Mouse (Mus musculus) bone marrow macrophage, adult 2 months (primary cell): Measurements from ENCODE around the gene Prr18. TPM values are rescaled to one million over a fixed set of nuclear protein-coding genes. Genes with fewer than 3 reads are reported as not detected.
"Not testable (repeated sequence)": the region's sequence is repeated elsewhere in the genome, so short reads cannot be mapped to it uniquely, and the experiment has no call there.

Experiments
- H3K27ac ChIP-seq: 2 replicates; pipeline ENCODE4 v1.5.1; 2012; ENCODE audit warnings: low read depth, low read length; ENCODE audit not compliant: insufficient read depth
- H3K4me1 ChIP-seq: 2 replicates; pipeline ENCODE4 v1.6.1; 2012; ENCODE audit warnings: low read length; ENCODE audit not compliant: control insufficient read depth, insufficient read depth
- H3K4me3 ChIP-seq: 2 replicates; pipeline ENCODE4 v1.5.1; 2012; ENCODE audit warnings: mild to moderate bottlenecking, low read length, moderate library complexity; ENCODE audit not compliant: insufficient read depth
- CTCF ChIP-seq: IDR thresholded peaks from 2 replicates; pipeline ENCODE4 v1.5.1; 2012; ENCODE audit warnings: low read depth, mild to moderate bottlenecking, low read length, moderate library complexity
- POLR2A ChIP-seq: IDR thresholded peaks from 2 replicates; pipeline ENCODE4 v1.6.1; 2012; ENCODE audit warnings: mild to moderate bottlenecking, low read depth, low read length, borderline replicate concordance
- polyA plus RNA-seq: library from polyadenylated mRNA; stranded (reverse); fragments of >200 nt; gene quantifications from 2 replicates; pipeline ENCODE4 v1.2.4, GENCODE M21; 2012; ENCODE audit not compliant: missing spikeins, insufficient read depth, insufficient read length

The Prr18 gene
- polyA plus RNA-seq, 1 experiment: 0.67 TPM

DNA sequence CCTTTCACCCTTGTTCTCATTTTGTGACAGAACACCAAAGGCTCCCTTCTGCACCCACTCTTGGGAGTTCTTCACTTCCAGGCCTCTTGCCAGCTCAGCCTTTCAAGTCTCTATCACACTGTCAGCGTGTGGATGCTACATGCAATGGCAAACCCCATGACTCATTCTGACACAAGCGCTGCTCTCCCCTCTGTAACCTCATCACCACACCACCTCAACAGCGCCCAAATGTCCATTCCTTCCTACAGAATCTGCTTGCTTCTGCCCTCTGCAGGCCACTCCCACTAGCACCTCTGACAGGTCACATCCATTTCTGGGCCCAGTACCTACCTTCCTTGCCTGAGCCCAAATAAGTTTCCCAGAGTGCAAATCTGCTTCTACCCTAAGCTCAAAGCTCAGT lies 31.5 kb upstream of the Prr18 start:
- H3K4me1 ChIP-seq: peaks cover 53% of the 10 kb centered on the region
- TF ChIP-seq CTCF (no peak), POLR2A (no peak)
- no peak overlapping the region for H3K4me3 ChIP-seq
- H3K27ac ChIP-seq: peak overlapping the region; percentile 86

DNA sequence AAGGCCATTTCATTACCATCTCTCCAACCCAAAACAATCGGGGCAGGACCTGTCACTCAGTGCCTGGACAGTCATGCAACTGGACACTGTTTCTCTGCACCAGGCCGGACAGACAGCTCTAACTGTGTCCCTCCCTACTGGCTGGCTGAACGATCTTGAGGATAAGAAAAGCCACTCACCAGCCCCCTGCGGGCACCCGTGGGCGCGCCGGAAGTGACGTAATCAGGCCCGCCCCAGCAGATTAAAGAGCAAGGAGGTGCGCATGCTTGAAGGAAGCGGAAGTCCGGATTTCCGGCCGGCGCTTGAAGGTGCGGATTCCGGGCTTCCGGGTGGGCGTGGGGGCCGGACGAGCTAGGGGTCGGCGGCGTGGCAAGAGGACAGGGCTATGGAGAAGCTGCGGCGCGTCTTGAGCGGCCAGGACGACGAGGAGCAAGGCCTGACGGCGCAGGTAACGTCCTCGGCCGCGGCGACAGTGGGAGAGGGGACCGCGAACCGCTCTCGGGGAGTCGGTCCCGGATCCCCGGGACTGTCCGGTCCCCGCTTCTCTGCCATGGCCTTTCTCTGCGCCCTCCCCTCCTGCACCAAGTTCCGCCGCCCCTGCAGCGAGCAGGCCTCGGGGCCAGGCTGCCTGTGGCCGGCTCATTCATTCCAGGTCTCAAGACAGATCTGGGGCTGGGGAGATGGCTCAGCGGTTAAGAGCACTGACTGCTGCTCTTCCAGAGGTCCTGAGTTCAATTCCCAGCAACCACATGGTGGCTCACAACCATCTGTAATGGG lies 26.2 kb upstream of the Prr18 start, which contains the start of gene Sft2d1:
Sft2d1 (plus strand) TSS at position 265 of the 777 bp plus-strand sequence.
- peak within 1 kb of the TSS; percentile 95 for H3K27ac ChIP-seq
- peak within 1 kb of the TSS; percentile 91 for H3K4me3 ChIP-seq
- TF ChIP-seq CTCF: no peak
- TF ChIP-seq POLR2A: 0 out of 2 replicates have a peak, but pooled peaks have one; percentile 50
- H3K4me1 ChIP-seq: peaks cover 43% of the 10 kb centered on the region

DNA sequence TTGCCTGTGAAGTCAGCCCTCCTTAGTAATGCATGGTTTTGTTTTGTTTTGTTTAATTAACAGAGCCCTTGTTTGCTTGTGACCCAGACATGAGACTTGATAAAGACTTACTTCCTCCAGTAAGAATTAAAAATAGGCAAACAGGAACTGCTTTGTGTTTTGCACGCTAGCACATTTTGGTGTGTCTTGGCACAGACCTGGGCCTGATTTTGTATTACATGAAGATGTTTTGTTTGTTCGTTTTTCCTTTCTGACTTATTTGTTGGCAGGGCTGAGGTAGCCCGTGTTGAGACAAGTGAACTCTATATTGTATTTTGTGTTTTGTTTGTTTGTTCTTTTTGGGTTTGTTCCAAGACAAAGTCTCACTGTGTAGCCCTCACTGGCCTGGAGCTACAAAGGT lies 25.5 kb upstream of the Prr18 start:
- Histone ChIP-seq H3K4me3 (peak overlapping the region; percentile 91), H3K27ac (peak overlapping the region; percentile 95), H3K4me1 (peaks cover 46% of the 10 kb centered on the region)
- TF ChIP-seq CTCF: no peak
- TF ChIP-seq POLR2A: no peak

DNA sequence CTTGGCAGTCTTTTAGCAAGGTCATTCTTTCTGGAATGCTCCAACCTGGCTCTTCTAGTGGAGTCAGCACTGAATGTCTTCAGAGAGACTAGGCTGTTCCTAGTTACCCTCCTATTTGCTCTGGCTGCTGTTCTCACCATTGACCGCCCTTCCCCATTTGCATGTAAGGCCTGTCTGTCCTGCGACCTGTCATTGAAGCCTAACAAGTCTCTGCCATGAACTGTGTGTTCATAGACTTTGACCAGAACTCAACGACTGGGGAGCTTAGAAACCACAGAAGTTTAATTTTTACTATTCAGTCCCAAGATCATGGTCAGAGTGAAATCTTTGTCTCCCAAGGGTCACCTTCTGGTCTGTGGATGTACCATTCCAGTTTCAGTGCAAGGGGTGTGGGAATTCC lies 23.3 kb upstream of the Prr18 start:
- Histone ChIP-seq H3K27ac (no peak overlapping the region), H3K4me3 (no peak overlapping the region), H3K4me1 (peaks cover 39% of the 10 kb centered on the region)
- TF ChIP-seq CTCF (no peak), POLR2A (no peak)

DNA sequence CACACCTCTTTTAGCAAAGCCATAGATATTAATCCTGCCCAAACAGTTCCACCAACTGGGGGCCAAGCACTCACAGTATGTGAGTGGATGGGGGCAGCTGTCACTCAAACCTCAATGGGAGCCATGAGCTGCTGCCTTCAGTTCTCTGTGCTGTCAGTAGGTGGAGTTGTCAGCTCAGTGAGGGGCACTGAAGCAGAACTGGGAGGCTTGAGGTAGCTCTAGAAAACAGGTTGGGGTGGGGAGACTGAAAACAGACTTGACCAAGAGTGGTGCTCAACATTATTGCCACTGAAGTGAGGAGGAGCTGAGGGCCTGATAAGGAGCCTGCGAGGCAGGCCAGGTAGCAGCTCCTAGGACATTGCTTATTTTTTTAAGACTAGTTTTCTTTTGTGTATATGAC lies 21.0 kb upstream of the Prr18 start:
- H3K4me3 ChIP-seq: no peak overlapping the region
- no peak overlapping the region for H3K27ac ChIP-seq
- H3K4me1 ChIP-seq: peaks cover 39% of the 10 kb centered on the region
- no peak for TF ChIP-seq CTCF
- TF ChIP-seq POLR2A: no peak

DNA sequence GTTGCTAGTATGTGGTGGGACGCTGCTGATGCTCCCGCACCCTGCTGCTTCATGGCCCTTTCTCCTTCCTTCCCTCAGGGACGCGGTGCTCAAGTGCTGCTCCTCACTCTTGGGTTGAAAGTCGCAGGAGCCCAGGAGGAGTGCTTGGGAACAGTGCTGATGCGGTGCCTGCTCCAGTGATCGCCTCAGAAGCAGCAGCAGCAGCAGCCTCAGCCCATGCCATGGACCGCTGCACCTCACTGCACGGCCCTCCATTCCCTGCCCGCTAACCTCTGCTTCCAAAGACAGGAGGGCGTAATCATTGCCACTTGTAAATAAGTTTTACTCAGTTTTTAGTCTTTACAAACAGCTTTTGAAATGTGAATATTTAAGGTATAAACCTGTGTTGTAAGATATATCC lies 10.4 kb upstream of the Prr18 start:
- not testable (repeated sequence) for H3K27ac ChIP-seq, H3K4me3 ChIP-seq, H3K4me1 ChIP-seq

DNA sequence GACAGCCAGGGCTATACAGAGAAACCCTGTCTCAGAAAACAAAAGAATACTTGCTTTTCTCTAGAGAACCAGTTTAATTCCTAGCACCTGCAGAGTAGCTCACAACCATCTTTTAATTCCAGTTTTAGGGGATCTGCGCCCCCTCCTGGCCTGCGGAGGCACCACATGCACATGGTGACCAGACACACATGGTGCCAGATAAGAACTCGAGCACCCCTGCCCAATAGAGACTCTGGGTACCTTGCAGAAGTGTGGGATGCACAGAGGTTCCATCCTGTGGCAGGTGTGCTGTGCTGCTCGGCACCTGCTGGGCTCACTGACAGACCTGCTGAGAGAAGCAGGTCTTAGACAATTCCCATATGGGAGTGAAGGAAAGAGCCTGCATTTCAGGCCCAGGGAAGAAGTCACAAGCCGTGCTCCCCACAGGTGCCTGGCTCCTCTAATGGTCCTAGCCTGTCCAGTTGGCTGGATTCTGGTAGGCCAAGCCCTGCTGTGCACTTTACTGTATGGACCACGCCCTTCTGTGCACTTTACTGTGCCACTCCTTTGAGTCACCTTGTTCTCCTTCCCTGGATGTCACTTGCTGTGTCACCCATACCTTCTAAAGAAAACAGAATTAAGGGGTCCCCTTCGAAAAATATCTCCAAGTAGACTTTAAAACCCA lies 8.6 kb upstream of the Prr18 start:
- Histone ChIP-seq H3K4me1 (no peaks in the 10 kb centered on the region), H3K4me3 (no peak overlapping the region), H3K27ac (no peak overlapping the region)
- TF ChIP-seq CTCF (no peak), POLR2A (no peak)

DNA sequence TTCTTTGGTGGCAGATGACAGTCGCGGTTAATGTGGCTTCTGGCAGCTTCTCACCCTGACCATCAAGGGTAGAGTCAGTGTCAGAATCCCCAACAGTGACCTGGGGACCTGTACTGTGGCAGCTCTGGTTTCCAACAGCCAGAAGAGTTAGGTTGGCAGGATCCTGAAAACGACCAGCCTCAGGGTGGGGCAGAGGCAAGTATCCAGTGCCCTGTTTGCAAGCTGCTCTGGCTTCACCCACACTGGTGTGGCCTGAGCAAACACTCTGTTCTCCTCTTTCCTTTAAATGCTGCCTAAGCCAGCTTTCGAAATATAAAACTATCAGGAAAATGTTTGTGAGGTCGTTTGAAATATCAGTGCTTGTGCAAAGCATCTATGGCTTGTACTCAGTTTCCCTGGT lies 6.7 kb upstream of the Prr18 start:
- Histone ChIP-seq H3K4me1 (no peaks in the 10 kb centered on the region), H3K4me3 (no peak overlapping the region), H3K27ac (no peak overlapping the region)
- TF ChIP-seq CTCF (no peak), POLR2A (no peak)

DNA sequence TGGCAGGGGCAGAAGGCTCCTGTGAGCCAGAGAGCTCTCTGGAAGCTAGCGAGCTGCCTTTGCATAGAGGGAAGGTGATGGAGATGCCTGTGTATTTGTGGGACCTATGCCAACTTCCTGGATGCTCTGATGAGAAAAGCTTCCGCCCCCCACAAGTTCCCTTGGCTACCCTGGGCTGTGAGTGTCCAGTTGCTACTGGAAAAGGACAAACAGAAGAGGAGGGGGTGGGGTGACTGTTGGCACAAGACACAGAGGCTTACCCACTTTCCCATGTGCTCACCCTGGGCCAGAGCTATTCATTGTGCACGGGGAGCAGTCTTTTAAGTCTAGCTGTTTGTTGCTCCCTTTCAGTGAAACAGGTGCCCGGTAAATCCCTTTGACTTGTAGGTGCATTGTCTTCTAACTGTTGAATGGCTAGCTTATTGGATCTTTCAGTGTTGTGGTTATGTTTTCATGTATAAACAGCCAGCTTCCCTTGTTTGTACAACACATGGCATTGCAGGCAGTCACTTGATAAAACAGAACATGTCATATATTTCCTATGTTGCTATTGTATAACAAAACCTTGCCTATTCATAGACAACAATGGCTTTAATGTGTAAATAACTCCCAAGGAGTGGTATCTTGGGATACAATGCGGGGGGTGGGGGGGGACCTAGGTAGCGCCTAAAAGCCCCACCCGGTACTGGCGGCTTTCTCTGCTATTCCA lies 2.6 kb downstream of the Prr18 start:
- TF ChIP-seq POLR2A (no peak), CTCF (no peak)
- Histone ChIP-seq H3K4me1 (no peaks in the 10 kb centered on the region), H3K27ac (no peak overlapping the region), H3K4me3 (no peak overlapping the region)
